Mouse (Mus musculus): ENCODE data around the gene Shbg.
"Not testable (repeated sequence)": the region's sequence is repeated elsewhere in the genome, so short reads cannot be mapped to it uniquely, and the experiment has no call there.

The Shbg gene

GRCm38 (mm10) chr11:69629802-69630201, 12.1 kb upstream of the Shbg start:
- no peak for DNase-seq

GRCm38 (mm10) chr11:69628286-69628685, 10.6 kb upstream of the Shbg start:
- peak; percentile 68 to 84 for DNase-seq

DNA sequence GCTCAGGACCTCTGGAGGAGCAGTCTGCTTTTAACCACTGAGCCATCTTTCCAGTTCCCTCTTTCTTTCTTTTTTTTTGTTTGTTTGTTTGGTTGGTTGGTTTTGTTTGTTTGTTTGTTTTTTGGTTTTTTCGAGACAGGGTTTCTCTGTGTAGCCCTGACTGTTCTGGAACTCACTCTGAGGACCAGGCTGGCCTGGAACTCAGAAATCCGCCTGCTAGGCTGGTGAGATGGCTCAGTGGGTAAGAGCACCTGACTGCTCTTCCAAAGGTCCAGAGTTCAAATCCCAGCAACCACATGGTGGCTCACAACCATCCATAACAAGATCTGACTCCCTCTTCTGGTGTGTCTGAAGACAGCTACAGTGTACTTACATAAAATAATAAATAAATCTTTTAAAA, 6.6 kb upstream of the Shbg start:
- not testable (repeated sequence) for DNase-seq

DNA sequence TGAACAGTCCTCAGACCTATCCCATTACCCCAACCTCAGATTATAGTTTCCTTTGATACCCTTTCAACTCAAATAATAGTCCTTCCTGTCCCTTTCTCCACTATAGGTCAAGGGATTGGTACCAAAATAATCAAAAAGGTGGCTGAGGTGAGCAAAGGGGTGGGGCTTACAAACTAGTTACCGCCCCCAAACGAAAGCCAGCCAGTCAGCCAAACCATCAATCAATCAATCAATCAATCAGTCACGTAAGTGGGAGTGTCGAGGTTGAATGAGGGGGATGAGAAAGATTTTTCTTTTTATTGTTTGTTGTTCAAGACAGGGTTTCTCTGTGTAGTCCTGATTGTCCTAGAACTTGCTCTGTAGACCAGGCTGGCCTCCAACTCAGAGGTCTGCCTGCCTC, 5.3 kb upstream of the Shbg start:
- no peak for DNase-seq

- DNase-seq = no peak
These were observed 4.7 kb upstream of the Shbg start for GRCm38 (mm10) chr11:69622406-69622805.

DNA sequence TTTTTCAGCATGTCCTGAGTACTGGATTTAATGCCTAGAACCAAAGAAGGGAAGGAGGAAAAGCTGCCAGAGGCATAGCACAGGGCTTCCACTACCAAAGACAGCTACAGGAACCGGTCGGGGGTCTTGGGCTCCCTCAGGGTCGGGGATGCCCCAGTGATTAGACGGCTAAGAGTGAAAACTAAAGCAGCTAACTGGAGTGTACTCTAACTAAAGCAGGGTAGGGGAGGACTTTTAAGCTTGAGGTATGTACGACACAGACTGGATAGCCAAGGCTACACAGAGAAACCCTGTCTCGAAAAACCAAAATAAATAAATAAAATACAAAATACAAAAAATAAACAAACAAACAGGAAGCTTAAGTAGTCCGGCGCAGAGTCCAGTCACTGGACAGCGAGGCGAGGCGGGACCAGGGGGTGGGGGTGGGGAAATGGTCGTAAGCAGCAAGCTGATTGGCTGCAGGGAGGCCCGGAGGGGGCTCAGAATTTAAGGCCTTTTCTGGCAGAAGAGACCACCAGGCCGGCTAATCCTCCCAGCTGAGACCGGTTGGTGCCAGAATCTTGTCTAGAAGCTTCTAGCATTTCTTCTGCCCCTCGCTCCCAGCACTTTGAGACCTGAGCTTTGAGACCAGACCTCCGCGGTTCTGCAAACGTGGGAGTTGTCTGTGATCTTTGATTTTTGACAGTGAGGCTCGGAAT, 4.0 kb upstream of the Shbg start, which contains the start of gene Sat2:
Gene Sat2 (plus strand): TSS at position 454 of the 698 bp plus-strand sequence.
- DNase-seq = peak; percentile 58 to 76

GRCm38 (mm10) chr11:69620394-69621081, 2.8 kb upstream of the Shbg start:
- DNase-seq = no peak

GRCm38 (mm10) chr11:69616781-69617180, 924 bp downstream of the Shbg start:
- DNase-seq = no peak

GRCm38 (mm10) chr11:69614257-69614588, 3.5 kb downstream of the Shbg start:
- DNase-seq = not testable (repeated sequence)

- peak; percentile 89 to 92 for DNase-seq
These were observed 4.0 kb downstream of the Shbg start for GRCm38 (mm10) chr11:69613553-69614256.

GRCm38 (mm10) chr11:69610899-69611298, 6.8 kb downstream of the Shbg start:
- DNase-seq = no peak

DNA sequence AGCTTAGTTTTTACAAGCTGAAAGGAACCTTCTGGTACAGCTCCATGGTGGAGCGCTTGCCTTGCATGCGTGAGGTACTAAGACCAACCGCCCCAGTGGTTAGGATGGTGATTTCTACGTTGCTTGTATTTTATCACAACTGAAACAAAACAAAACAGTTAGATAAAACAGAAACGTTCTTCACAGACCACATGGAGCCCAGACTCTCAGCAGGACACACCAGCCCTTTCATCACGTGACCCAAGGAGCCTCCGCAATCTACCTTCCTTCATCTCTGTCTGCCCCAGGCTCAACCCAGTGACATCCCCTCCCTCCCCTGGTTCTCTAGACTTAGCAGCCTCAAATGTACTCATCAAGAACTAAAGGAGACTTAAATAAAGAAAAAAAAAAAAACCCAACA, 8.3 kb downstream of the Shbg start:
- no peak for DNase-seq

GRCm38 (mm10) chr11:69608525-69608924, 9.2 kb downstream of the Shbg start:
- DNase-seq = no peak

DNA sequence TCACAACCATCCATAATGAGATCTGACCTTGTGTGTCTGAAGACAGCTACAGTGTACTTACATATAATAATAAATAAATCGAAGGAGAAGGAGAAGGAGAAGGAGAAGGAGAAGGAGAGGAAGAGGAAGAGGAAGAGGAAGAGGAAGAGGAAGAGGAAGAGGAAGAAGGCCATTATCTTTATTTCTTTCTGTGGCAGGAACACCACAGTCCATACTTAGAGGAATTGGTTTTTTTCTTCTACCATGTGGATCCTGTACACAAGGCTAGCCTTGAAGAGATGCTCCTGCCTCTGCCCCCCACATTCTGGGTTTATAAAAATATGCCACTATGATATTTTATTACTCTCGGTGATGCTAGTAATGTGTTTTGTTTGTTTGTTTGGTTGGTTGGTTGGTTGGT, 10.9 kb downstream of the Shbg start:
- no peak for DNase-seq

- DNase-seq = no peak
These were observed 11.3 kb downstream of the Shbg start for GRCm38 (mm10) chr11:69606491-69606795.

DNA sequence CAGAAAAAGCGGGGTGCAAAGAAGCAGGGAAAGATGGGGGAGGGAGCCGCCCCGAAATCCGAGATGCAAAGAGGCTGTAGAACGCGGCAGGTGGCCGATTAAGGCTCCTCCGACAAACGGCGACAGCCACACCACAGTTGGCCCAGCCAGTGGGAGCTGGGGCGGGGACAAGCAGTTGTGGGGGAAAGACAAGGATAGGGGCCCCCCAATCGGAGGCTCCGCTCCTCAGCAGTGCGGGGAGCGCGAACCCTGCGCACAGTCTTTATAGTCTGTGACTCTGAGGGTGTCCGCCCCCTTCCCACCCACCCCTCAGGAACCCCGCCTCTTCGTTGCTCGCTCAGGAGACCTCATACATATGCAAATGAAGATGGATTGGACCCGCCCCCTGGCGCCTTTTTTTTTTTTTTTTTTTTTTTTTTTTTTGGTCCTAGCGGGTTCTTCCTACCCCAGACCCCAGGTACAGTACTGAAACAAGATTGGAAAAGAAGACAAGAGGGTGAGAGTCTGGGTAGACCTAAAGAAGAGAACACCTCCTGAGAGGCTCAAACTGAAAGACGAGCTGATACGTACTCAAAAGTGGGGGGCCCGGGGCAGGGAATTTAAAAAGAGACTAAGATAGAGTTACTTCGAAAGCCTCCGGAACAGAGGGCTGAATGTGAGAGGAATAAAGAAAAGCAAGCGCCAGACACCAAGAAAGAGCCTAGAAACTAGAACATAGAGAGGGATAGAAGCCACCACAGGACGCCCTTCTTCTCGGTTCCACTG, 11.8 kb downstream of the Shbg start, which contains the start of gene Atp1b2:
Gene Atp1b2 (minus strand): TSS at position 217 of the 765 bp plus-strand sequence.
- peak; percentile 73 to 76 for DNase-seq

DNA sequence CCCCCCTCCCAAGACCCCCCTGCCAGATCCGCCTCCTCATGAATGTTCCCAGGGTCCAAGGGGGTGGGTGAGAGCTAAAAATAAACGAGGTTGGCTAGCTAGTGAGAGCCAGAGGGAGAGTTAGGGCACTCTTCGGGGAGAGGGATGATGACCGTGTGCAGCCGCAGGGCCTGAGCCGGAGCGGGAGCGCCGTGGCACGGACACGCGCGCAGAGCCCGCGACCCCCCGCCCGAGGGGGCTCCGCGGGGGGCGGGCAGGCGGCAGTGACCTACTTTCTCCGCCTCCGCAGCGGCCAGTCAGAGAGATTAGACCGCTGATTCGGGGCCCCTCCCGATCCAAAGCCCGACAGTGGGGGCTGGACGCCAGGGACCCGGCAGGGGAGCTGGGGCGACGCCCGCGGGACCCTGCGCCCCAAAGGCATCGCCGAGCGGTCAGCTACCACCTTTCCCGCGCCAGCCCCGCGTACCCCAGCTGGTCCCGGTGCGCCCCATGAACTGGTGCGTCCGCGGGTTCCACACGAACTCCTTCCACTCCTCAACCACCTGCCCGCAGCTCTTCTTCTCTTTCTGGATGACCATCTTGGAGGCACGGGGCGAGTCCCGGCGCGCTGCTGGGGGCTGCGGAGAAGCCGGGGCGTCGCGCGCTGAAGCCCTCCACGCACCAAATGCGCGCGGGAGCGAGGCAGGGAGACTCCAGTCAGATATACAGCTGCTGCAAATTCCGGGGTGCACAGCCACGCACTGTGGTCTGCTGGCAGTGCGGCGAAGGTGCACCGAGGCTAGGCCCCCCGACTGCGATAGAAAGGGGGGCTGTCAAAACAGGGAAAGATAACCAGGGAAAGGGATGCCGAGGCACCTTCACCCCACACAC, 12.7 kb downstream of the Shbg start:
- peak; percentile 31 to 49 for DNase-seq

GRCm38 (mm10) chr11:69604347-69604746, 13.4 kb downstream of the Shbg start:
- no peak for DNase-seq

DNA sequence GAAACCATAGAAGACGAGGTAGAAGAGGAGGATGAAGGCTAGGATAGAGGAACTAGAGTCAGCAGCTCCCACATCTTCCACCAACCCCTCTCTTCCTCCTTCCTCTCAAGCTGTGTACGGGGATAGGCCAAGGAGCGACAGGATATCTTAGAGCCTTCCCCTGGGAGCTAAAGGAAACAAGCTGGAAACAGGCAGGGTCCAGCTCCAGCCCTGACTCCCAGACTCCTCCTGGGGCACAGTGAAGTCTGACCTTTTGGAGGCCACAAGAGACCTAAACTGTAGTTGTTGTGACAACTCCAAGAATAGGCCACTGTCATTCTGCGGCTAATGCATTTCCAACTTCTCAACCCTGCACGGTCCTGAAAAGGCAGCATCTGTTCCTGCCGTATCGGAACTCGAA, 14.2 kb downstream of the Shbg start:
- DNase-seq = no peak

GRCm38 (mm10) chr11:69601768-69602167, 15.9 kb downstream of the Shbg start:
- DNase-seq = no peak

- peak; percentile 60 to 77 for DNase-seq
These were observed 17.6 kb downstream of the Shbg start for GRCm38 (mm10) chr11:69600098-69600497.

- no peak for DNase-seq
These were observed 18.3 kb downstream of the Shbg start for GRCm38 (mm10) chr11:69599436-69599835.

All from lung, postnatal 4 days (tissue).